Mouse (Mus musculus) neural tube, embryonic 14.5 days (tissue): ENCODE measurements at regions not wholly inside any gene's neighbourhood (a gene's known extent, or its start where the extent isn't known, plus 50 kb on each side); places are given as distances from the start of the nearest gene placed in this dataset. TPM values are rescaled to one million over a fixed set of nuclear protein-coding genes. Genes with fewer than 3 reads are reported as not detected.

Experiments
- ATAC-seq: fragments of 200-750 bp; cut with Nextera tagmentation; 2 replicates; pipeline ENCODE4 v1.8.0; 2017; ENCODE audit warnings: low read depth, mild to moderate bottlenecking, moderate TSS enrichment, moderate library complexity
- H3K27ac ChIP-seq: fragments of 300-500 bp; sonication (generic); 2 replicates; pipeline ENCODE4 v1.5.1; 2014; ENCODE audit warnings: low read depth, mild to moderate bottlenecking, control low read depth, low read length, moderate library complexity, mixed read lengths
- H3K27me3 ChIP-seq: fragments of 300-500 bp; sonication (generic); 2 replicates; pipeline ENCODE4 v1.6.1; 2014; ENCODE audit warnings: low read length; ENCODE audit not compliant: control insufficient read depth, insufficient read depth
- H3K36me3 ChIP-seq: fragments of 300-500 bp; sonication (generic); 2 replicates; pipeline ENCODE4 v1.6.1; 2014; ENCODE audit warnings: low read length, mixed read lengths; ENCODE audit not compliant: control insufficient read depth, insufficient read depth
- H3K4me1 ChIP-seq: fragments of 300-500 bp; sonication (generic); 2 replicates; pipeline ENCODE4 v1.6.1; 2014; ENCODE audit warnings: low read length; ENCODE audit not compliant: control insufficient read depth, insufficient read depth
- H3K4me2 ChIP-seq: fragments of 300-500 bp; sonication (generic); 2 replicates; pipeline ENCODE4 v1.6.1; 2014; ENCODE audit warnings: mild to moderate bottlenecking, low read depth, low read length, control low read depth
- H3K4me3 ChIP-seq: fragments of 300-500 bp; sonication (generic); 2 replicates; pipeline ENCODE4 v1.5.1; 2014; ENCODE audit warnings: low read depth, low read length, control low read depth, mixed read lengths
- H3K9ac ChIP-seq: fragments of 300-500 bp; sonication (generic); replicated peaks from 2 replicates; pipeline ENCODE4 v1.6.1; 2014; ENCODE audit warnings: low read depth, mild to moderate bottlenecking, control low read depth, low read length, mixed read lengths
- H3K9me3 ChIP-seq: fragments of 300-500 bp; sonication (generic); 2 replicates; pipeline ENCODE4 v1.6.1; 2016; ENCODE audit warnings: low read length; ENCODE audit not compliant: control insufficient read depth
- WGBS: fragments of 180-500 bp; shearing (Covaris S2); extraction: QIAGEN DNeasy Blood & Tissue Kit; methylation state at CpG from one replicate; pipeline ENCODE4 v1.1.7; 2014; 5-methylcytosine and 5-hydroxymethylcytosine counted together
- microRNA-seq: library from miRNA; unstranded; fragments of <30 nt; microRNA quantifications from one replicate; pipeline ENCODE4, GENCODE M21; 2016

DNA sequence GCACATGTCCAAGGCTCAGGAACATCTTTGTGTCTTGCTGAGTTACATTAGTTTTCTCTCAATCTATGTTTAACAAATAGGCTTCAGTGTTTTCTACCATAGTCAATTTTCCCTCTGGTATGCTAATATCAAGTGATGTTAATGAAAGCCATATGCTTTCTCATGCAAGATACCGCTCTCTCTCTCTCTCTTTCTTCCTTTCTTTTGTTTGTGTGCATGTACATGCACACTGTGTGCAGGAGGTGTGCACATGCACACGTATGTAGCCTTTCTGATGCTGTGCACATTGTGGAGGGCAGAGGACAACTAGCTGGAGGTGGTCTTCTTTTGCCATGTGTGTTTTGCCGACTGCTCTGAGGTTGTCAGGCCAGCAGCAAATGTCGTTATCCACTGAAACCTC, 69.0 kb upstream of the Klf12 start:
- Histone ChIP-seq H3K9me3 (no peaks in the 10 kb centered on the region), H3K36me3 (no peaks in the 10 kb centered on the region), H3K4me2 (no peak overlapping the region), H3K9ac (no peak overlapping the region), H3K27me3 (no peaks in the 10 kb centered on the region), H3K4me3 (no peak overlapping the region), H3K27ac (no peak overlapping the region), H3K4me1 (0 out of 2 replicates have a peak, but pooled peaks cover 2% of the 10 kb centered on the region)
- 60% methylated on average over 4 of the region's 4 CpGs for WGBS
- ATAC-seq, result peak; percentile 34; the same call in 1 of the 2 replicates

- Histone ChIP-seq H3K27ac (no peak overlapping the region), H3K9me3 (no peaks in the 10 kb centered on the region), H3K4me3 (no peak overlapping the region), H3K9ac (no peak overlapping the region), H3K4me2 (no peak overlapping the region), H3K4me1 (0 out of 2 replicates have a peak, but pooled peaks cover 2% of the 10 kb centered on the region), H3K27me3 (no peaks in the 10 kb centered on the region), H3K36me3 (no peaks in the 10 kb centered on the region)
- peak; percentile 84; the same call in 1 of the 2 replicates for ATAC-seq
- WGBS, result 5% methylated on average over 4 of the region's 4 CpGs
Measured at GRCm38 (mm10) chr14:100352961-100353452, 68.5 kb upstream of the Klf12 start.

DNA sequence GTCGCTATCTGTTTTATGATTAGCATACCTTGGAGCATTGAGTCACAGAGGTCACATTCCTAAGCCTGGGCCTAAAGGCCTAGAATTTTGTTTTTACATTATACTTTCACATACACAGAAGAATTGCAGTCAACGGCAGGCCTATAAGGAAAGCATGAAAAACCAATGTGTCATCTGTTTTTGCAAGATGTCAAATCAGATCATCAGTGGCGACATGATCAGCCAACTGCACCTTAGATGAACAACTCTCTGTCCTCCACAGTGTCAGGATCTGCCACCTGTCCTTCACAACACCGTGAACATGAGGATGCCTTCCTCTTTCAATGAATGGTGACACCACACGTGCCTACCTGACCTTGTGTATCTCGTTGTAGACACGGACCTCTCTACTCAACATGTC, 66.5 kb upstream of the Klf12 start:
- no peaks in the 10 kb centered on the region for H3K9me3 ChIP-seq
- no peaks in the 10 kb centered on the region for H3K27me3 ChIP-seq
- 94% methylated on average over 7 of the region's 7 CpGs for WGBS
- no peak overlapping the region for H3K4me2 ChIP-seq
- H3K4me1 ChIP-seq, result 0 out of 2 replicates have a peak, but pooled peaks cover 2% of the 10 kb centered on the region
- no peak for ATAC-seq
- no peak overlapping the region for H3K27ac ChIP-seq
- H3K9ac ChIP-seq, result no peak overlapping the region
- no peaks in the 10 kb centered on the region for H3K36me3 ChIP-seq
- no peak overlapping the region for H3K4me3 ChIP-seq

- H3K9ac ChIP-seq, result no peak overlapping the region
- ATAC-seq, result no peak
- H3K36me3 ChIP-seq, result no peaks in the 10 kb centered on the region
- no peak overlapping the region for H3K4me2 ChIP-seq
- H3K27ac ChIP-seq, result no peak overlapping the region
- H3K4me3 ChIP-seq, result no peak overlapping the region
- WGBS, result 88% methylated on average over 9 of the region's 9 CpGs
- no peaks in the 10 kb centered on the region for H3K27me3 ChIP-seq
- H3K4me1 ChIP-seq, result 0 out of 2 replicates have a peak, but pooled peaks cover 2% of the 10 kb centered on the region
- no peaks in the 10 kb centered on the region for H3K9me3 ChIP-seq
Measured at GRCm38 (mm10) chr14:100350021-100350790, 65.7 kb upstream of the Klf12 start.

- H3K9ac ChIP-seq, result no peak overlapping the region
- H3K4me2 ChIP-seq, result no peak overlapping the region
- H3K27me3 ChIP-seq, result no peaks in the 10 kb centered on the region
- H3K9me3 ChIP-seq, result no peaks in the 10 kb centered on the region
- H3K4me1 ChIP-seq, result 0 out of 2 replicates have a peak, but pooled peaks cover 2% of the 10 kb centered on the region
- H3K27ac ChIP-seq, result no peak overlapping the region
- ATAC-seq, result no peak
- no peak overlapping the region for H3K4me3 ChIP-seq
- no peaks in the 10 kb centered on the region for H3K36me3 ChIP-seq
- 91% methylated on average over 4 of the region's 4 CpGs for WGBS
Measured at GRCm38 (mm10) chr14:100348336-100349164, 64.1 kb upstream of the Klf12 start.

- 87% methylated on average over 4 of the region's 4 CpGs for WGBS
- Histone ChIP-seq H3K27me3 (no peaks in the 10 kb centered on the region), H3K36me3 (no peaks in the 10 kb centered on the region), H3K4me3 (no peak overlapping the region), H3K27ac (no peak overlapping the region), H3K9me3 (no peaks in the 10 kb centered on the region), H3K9ac (no peak overlapping the region), H3K4me2 (no peak overlapping the region), H3K4me1 (no peaks in the 10 kb centered on the region)
- no peak for ATAC-seq
Measured at GRCm38 (mm10) chr14:100336926-100337325, 52.4 kb upstream of the Klf12 start.

Small RNA genes in the stretch of these regions (microRNA-seq; reads per million reads assigned to microRNA genes)
- gene Gm22401, result not detected
